ENCODE assay signal across 16 mouse cellular contexts in the genomic region with DNA sequence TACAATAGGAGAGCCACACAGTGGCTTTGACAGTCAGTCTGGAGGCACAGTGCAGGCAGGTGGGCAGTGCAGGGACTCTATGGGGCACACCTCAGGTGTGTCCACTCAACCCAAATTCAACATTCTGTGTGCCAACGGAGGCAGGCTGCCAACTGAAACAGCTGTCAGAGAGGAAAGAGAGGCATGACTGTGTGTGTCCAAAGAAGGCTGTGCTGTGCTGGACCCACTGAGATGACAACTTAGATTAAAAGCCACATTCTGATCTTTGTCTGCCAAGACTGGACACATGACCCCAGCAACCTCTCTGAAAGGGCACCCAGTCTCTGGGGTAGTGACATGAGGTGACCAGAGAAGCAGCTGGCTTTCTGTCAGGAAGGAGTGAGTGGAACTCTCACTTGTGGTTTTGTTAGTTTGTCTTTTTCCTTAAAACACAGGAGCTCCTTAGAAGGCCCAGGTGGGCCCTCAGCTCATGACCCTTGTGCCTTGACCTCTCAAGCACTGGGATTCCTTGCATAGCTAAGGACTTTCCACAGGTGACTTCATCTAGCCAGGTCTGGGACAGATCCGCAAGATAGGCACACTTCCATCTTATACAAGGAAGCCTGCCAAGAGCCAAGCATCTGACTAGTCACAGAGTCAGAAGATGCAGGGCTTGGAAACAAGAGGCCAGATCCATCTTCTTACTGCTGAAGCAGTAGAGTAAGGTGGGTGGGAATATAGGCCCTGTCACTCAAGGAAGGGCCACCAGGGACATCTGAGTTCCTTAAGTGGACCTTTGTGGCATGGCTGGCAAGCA. TPM values are rescaled to one million over a fixed set of nuclear protein-coding genes. Genes with fewer than 3 reads are reported as not detected.
A peak's percentile ranks its signal among the peaks of the same experiment; 100 is the strongest.
DNase-seq lines count a peak whose midpoint lies in the region; ATAC-seq and TF ChIP-seq lines count a peak whose summit lies in the region.
"Had no signal": no experiment of that assay in that cellular context is flagged by ENCODE, and none has a peak within 500 bp of the region (broad histone marks: within the 10 kb centered on the region; RNA-seq: fewer than 3 reads in every experiment).

No protein-coding gene starts in this region.

- H3K9ac ChIP-seq in forebrain, embryonic 14.5 days (ENCODE audit: low read length): no peak overlapping the region
- no peak overlapping the region for H3K9ac ChIP-seq in forebrain, embryonic 11.5 days (ENCODE audit: low read length)
- 0 out of 2 replicates have a peak overlapping the region, but pooled peaks have one; percentile 31 for H3K9ac ChIP-seq in kidney, postnatal 0 days (ENCODE audit: low read depth, low read length)
- H3K9ac ChIP-seq in kidney, embryonic 15.5 days: no peak overlapping the region
- H3K9ac ChIP-seq: embryonic facial prominence, embryonic 12.5 days; neural tube, embryonic 13.5 days had no signal

- WGBS in forebrain, embryonic 14.5 days: 78% methylated on average over 2 of the region's 2 CpGs
- WGBS in forebrain, embryonic 11.5 days: 94% methylated on average over 2 of the region's 2 CpGs
- WGBS in kidney, postnatal 0 days: 77% methylated on average over 2 of the region's 2 CpGs
- WGBS in kidney, embryonic 15.5 days: 92% methylated on average over 2 of the region's 2 CpGs

- H3K4me2 ChIP-seq in forebrain, embryonic 14.5 days (ENCODE audit: low read length): no peak overlapping the region
- no peak overlapping the region for H3K4me2 ChIP-seq in forebrain, embryonic 11.5 days (ENCODE audit: low read depth, low read length, severe bottlenecking)
- no peak overlapping the region for H3K4me2 ChIP-seq in kidney, postnatal 0 days (ENCODE audit: low read length)
- H3K4me2 ChIP-seq in kidney, embryonic 15.5 days: no peak overlapping the region
- H3K4me2 ChIP-seq: embryonic facial prominence, embryonic 12.5 days; neural tube, embryonic 13.5 days had no signal

- no peaks in the 10 kb centered on the region for H3K36me3 ChIP-seq in forebrain, embryonic 14.5 days (ENCODE audit: control insufficient read depth, insufficient read depth, low read length)
- H3K36me3 ChIP-seq in forebrain, embryonic 11.5 days (ENCODE audit: control insufficient read depth, insufficient read depth, low read length): no peaks in the 10 kb centered on the region
- H3K36me3 ChIP-seq in kidney, postnatal 0 days (ENCODE audit: insufficient read depth, low read length): no peaks in the 10 kb centered on the region
- H3K36me3 ChIP-seq in kidney, embryonic 15.5 days: no peaks in the 10 kb centered on the region
- H3K36me3 ChIP-seq: embryonic facial prominence, embryonic 12.5 days; neural tube, embryonic 13.5 days had no signal

- no peak for TF ChIP-seq CTCF in kidney, postnatal 0 days (IDR thresholded peaks at IDR 0.05; ENCODE audit: low read depth)

- peak overlapping the region; percentile 62; the same call in 1 of the 2 replicates for H3K27ac ChIP-seq in forebrain, embryonic 14.5 days (ENCODE audit: low read depth, low read length)
- no peak overlapping the region for H3K27ac ChIP-seq in forebrain, embryonic 11.5 days (ENCODE audit: low read depth, low read length)
- H3K27ac ChIP-seq in kidney, postnatal 0 days: no peak overlapping the region
- H3K27ac ChIP-seq in kidney, embryonic 15.5 days: no peak overlapping the region
- H3K27ac ChIP-seq: embryonic facial prominence, embryonic 12.5 days; heart, embryonic 10.5 days had no signal

- no peaks in the 10 kb centered on the region for H3K27me3 ChIP-seq in forebrain, embryonic 14.5 days (replicated peaks; ENCODE audit: control insufficient read depth, insufficient read depth, low read length)
- H3K27me3 ChIP-seq in forebrain, embryonic 11.5 days (ENCODE audit: control insufficient read depth, insufficient read depth, low read length): no peaks in the 10 kb centered on the region
- no peaks in the 10 kb centered on the region for H3K27me3 ChIP-seq in kidney, postnatal 0 days (ENCODE audit: insufficient read depth, low read length)
- no peaks in the 10 kb centered on the region for H3K27me3 ChIP-seq in kidney, embryonic 15.5 days
- H3K27me3 ChIP-seq: embryonic facial prominence, embryonic 12.5 days; neural tube, embryonic 13.5 days had no signal

- H3K4me3 ChIP-seq in forebrain, embryonic 14.5 days (ENCODE audit: low read depth, low read length): no peak overlapping the region
- no peak overlapping the region for H3K4me3 ChIP-seq in forebrain, embryonic 11.5 days (ENCODE audit: low read depth, low read length)
- H3K4me3 ChIP-seq in kidney, postnatal 0 days (replicated peaks; ENCODE audit: low read depth, low read length): no peak overlapping the region
- no peak overlapping the region for H3K4me3 ChIP-seq in kidney, embryonic 15.5 days (replicated peaks)
- H3K4me3 ChIP-seq: embryonic facial prominence, embryonic 12.5 days; heart, embryonic 10.5 days; neural tube, embryonic 13.5 days had no signal

- no peak for ATAC-seq in forebrain, embryonic 14.5 days
- ATAC-seq in forebrain, embryonic 11.5 days (replicated peaks; ENCODE audit: low FRiP score): no peak
- no peak for ATAC-seq in kidney, postnatal 0 days (replicated peaks; ENCODE audit: low FRiP score, low read depth)
- no peak for ATAC-seq in kidney, embryonic 15.5 days (replicated peaks; ENCODE audit: low FRiP score)
- ATAC-seq: CD4-positive, CD25-positive, alpha-beta regulatory T cell, adult 4 months had no signal

- peaks cover 16% of the 10 kb centered on the region for H3K4me1 ChIP-seq in forebrain, embryonic 14.5 days (ENCODE audit: control insufficient read depth, insufficient read depth, low read length)
- peaks cover 8% of the 10 kb centered on the region; the same call in 1 of the 2 replicates for H3K4me1 ChIP-seq in forebrain, embryonic 11.5 days (replicated peaks; ENCODE audit: control insufficient read depth, insufficient read depth, low read length)
- peaks cover 4% of the 10 kb centered on the region; the same call in 1 of the 2 replicates for H3K4me1 ChIP-seq in kidney, postnatal 0 days (replicated peaks; ENCODE audit: insufficient read depth, low read length)
- H3K4me1 ChIP-seq in kidney, embryonic 15.5 days: peaks cover 41% of the 10 kb centered on the region

- DNase-seq in forebrain, embryonic 14.5 days (ENCODE audit: low spot score): no peak
- no peak for DNase-seq in forebrain, embryonic 11.5 days (ENCODE audit: low spot score)
- no peak for DNase-seq in kidney, postnatal 0 days (ENCODE audit: low spot score)
- peak; percentile 38 to 39 for DNase-seq in cerebellum, postnatal 36 days
- peak; percentile 28 to 49 for DNase-seq in lung, postnatal 4 days
- DNase-seq in liver: no peak
- DNase-seq: heart, postnatal 4 days; midbrain, embryonic 14.5 days; right cerebral cortex, adult 18-20 months; thymus, adult 18-20 months had no signal

- no peaks in the 10 kb centered on the region for H3K9me3 ChIP-seq in forebrain, embryonic 14.5 days (replicated peaks; ENCODE audit: control insufficient read depth, low read length)
- no peaks in the 10 kb centered on the region for H3K9me3 ChIP-seq in forebrain, embryonic 11.5 days (ENCODE audit: control insufficient read depth, low read length)
- no peaks in the 10 kb centered on the region for H3K9me3 ChIP-seq in kidney, postnatal 0 days (replicated peaks; ENCODE audit: low read length)
- H3K9me3 ChIP-seq in kidney, embryonic 15.5 days (replicated peaks): no peaks in the 10 kb centered on the region
- H3K9me3 ChIP-seq: embryonic facial prominence, embryonic 12.5 days; heart, embryonic 10.5 days; neural tube, embryonic 13.5 days had no signal

RNA-seq across cellular contexts. Expression of a gene that starts 21.9 kb away (rescaled TPM):
- 12.6 and 13.5 TPM in 2 replicates for polyA plus RNA-seq in forebrain, embryonic 14.5 days (2014; fragmentation: Nextera tagmentation; extraction: Ambion mirVana)
- 5.1 and 7.8 TPM in 2 replicates for polyA plus RNA-seq in forebrain, embryonic 11.5 days (2014; fragmentation: Nextera tagmentation; extraction: Ambion mirVana)
- 15.3 and 17.1 TPM in 2 replicates for polyA plus RNA-seq in kidney, postnatal 0 days (2015; fragmentation: Nextera tagmentation; extraction: Ambion mirVana)
- 21.3 and 24.4 TPM in 2 replicates for polyA plus RNA-seq in kidney, embryonic 15.5 days (2015; fragmentation: Nextera tagmentation; extraction: Ambion mirVana)

RNA-seq across cellular contexts. Expression of a gene that starts 23.3 kb away (rescaled TPM):
- 0.36 and 0.57 TPM in 2 replicates for polyA plus RNA-seq in forebrain, embryonic 14.5 days (2014; fragmentation: Nextera tagmentation; extraction: Ambion mirVana)
- 0.11 TPM in 1 of 2 replicates, not detected in the other for polyA plus RNA-seq in forebrain, embryonic 11.5 days (2014; fragmentation: Nextera tagmentation; extraction: Ambion mirVana)
- polyA plus RNA-seq in kidney, postnatal 0 days (2015; fragmentation: Nextera tagmentation; extraction: Ambion mirVana): not detected in 2 replicates
- polyA plus RNA-seq in kidney, embryonic 15.5 days (2015; fragmentation: Nextera tagmentation; extraction: Ambion mirVana): 0.10 and 0.15 TPM in 2 replicates
- polyA plus RNA-seq: CD4-positive, CD25-positive, alpha-beta regulatory T cell, adult 4 months; liver, embryonic 16.5 days had no signal

RNA-seq across cellular contexts. Expression of a gene that starts 32.8 kb away (rescaled TPM):
- 34.2 and 42.5 TPM in 2 replicates for polyA plus RNA-seq in forebrain, embryonic 14.5 days (2014; fragmentation: Nextera tagmentation; extraction: Ambion mirVana)
- 43.7 and 54.1 TPM in 2 replicates for polyA plus RNA-seq in forebrain, embryonic 11.5 days (2014; fragmentation: Nextera tagmentation; extraction: Ambion mirVana)
- polyA plus RNA-seq in kidney, postnatal 0 days (2015; fragmentation: Nextera tagmentation; extraction: Ambion mirVana): 88.5 and 91.7 TPM in 2 replicates
- 76.2 and 81.2 TPM in 2 replicates for polyA plus RNA-seq in kidney, embryonic 15.5 days (2015; fragmentation: Nextera tagmentation; extraction: Ambion mirVana)

RNA-seq across cellular contexts. Expression of a gene that starts 32.8 kb away (rescaled TPM):
- 2.1 and 2.3 TPM in 2 replicates for polyA plus RNA-seq in forebrain, embryonic 14.5 days (2014; fragmentation: Nextera tagmentation; extraction: Ambion mirVana)
- polyA plus RNA-seq in forebrain, embryonic 11.5 days (2014; fragmentation: Nextera tagmentation; extraction: Ambion mirVana): 2.9 and 4.5 TPM in 2 replicates
- 2.7 and 3.0 TPM in 2 replicates for polyA plus RNA-seq in kidney, postnatal 0 days (2015; fragmentation: Nextera tagmentation; extraction: Ambion mirVana)
- polyA plus RNA-seq in kidney, embryonic 15.5 days (2015; fragmentation: Nextera tagmentation; extraction: Ambion mirVana): 2.3 and 2.6 TPM in 2 replicates

RNA-seq across cellular contexts. Expression of a gene that starts 36.1 kb away (rescaled TPM):
- 0.15 TPM in 1 of 2 replicates, not detected in the other for polyA plus RNA-seq in forebrain, embryonic 14.5 days (2014; fragmentation: Nextera tagmentation; extraction: Ambion mirVana)
- 0.40 and 0.47 TPM in 2 replicates for polyA plus RNA-seq in forebrain, embryonic 11.5 days (2014; fragmentation: Nextera tagmentation; extraction: Ambion mirVana)
- 0.17 and 0.34 TPM in 2 replicates for polyA plus RNA-seq in kidney, postnatal 0 days (2015; fragmentation: Nextera tagmentation; extraction: Ambion mirVana)
- polyA plus RNA-seq in kidney, embryonic 15.5 days (2015; fragmentation: Nextera tagmentation; extraction: Ambion mirVana): 0.55 and 0.66 TPM in 2 replicates

Comparison
In these comparisons a context has a peak if more than half of its experiments do, and no peak if none do; other contexts are left out.
1. DNase-seq: peak in cerebellum, postnatal 36 days (2 of 2) and lung, postnatal 4 days (2 of 2); none in forebrain, embryonic 14.5 days (single experiment), forebrain, embryonic 11.5 days (single experiment), kidney, postnatal 0 days (single experiment) and liver (single experiment).